Mouse (Mus musculus) brain, adult 2 months (tissue): ENCODE measurements at regions not wholly inside any gene's neighbourhood (a gene's known extent, or its start where the extent isn't known, plus 50 kb on each side); places are given as distances from the start of the nearest gene placed in this dataset.

ENCODE experiments used
- DNase-seq: peaks from one replicate; pipeline ENCODE4 v3.0.0; 2011; ENCODE audit warnings: low read depth, low spot score

GRCm38 (mm10) chr16:95775361-95775760 lies 73.5 kb downstream of the Ets2 start:
- DNase-seq, result no peak

- DNase-seq, result peak; percentile 66
Observed at GRCm38 (mm10) chr16:95773151-95773550, 71.3 kb downstream of the Ets2 start.
